Mouse (Mus musculus) megakaryocyte, embryonic 14.5 days (primary cell): ENCODE results near the gene Flcn.

ENCODE experiments used
- FLI1 ChIP-seq: IDR thresholded peaks from 2 replicates; pipeline ENCODE4 v1.6.1; 2012; ENCODE audit warnings: low read length, inconsistent platforms, mixed read lengths
- GATA1 ChIP-seq: IDR thresholded peaks from 3 replicates; pipeline ENCODE4 v1.6.1; 2012; ENCODE audit warnings: mixed read lengths, low read length, inconsistent platforms, borderline replicate concordance

DNA sequence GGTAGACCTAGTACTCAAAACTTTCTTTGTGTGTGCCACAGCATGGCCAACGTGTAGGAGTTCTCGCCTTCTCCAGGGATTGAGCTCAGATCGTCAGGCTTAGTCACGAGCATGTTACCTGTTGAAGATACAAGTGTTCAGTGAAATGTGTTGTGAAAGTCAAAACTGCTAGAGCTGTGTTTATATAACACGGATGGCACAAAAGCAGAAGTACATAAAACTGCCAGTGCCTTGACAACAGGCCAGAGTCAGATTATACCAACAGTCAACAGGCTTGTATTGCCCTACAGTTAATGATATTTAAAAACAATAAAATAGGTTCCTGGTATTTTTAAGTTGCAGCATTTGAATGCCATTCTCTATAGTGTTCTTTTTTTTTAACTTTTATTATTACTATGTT, 64.0 kb downstream of the Flcn start:
- no peak for TF ChIP-seq GATA1
- TF ChIP-seq FLI1: no peak
